Mouse (Mus musculus) stomach, postnatal 0 days (tissue): ENCODE results near the gene Clec5a. TPM values are rescaled to one million over a fixed set of nuclear protein-coding genes. Genes with fewer than 3 reads are reported as not detected.

Source experiments
- ATAC-seq: fragments of 200-750 bp; cut with Nextera tagmentation; 2 replicates; pipeline ENCODE4 v1.8.0; 2017; ENCODE audit not compliant: low FRiP score, low TSS enrichment
- DNase-seq: peaks from one replicate; pipeline ENCODE4 v3.0.0-alpha.2; 2016; ENCODE audit warnings: low spot score
- H3K27ac ChIP-seq: fragments of 300-500 bp; sonication (generic); replicated peaks from 2 replicates; pipeline ENCODE4 v1.5.1; 2014; ENCODE audit warnings: mild to moderate bottlenecking, control low read depth
- H3K27me3 ChIP-seq: fragments of 300-500 bp; sonication (generic); 2 replicates; pipeline ENCODE4 v1.6.1; 2014; ENCODE audit warnings: low read length; ENCODE audit not compliant: control insufficient read depth, insufficient read depth
- H3K36me3 ChIP-seq: fragments of 300-500 bp; sonication (generic); 2 replicates; pipeline ENCODE4 v1.6.1; 2014; ENCODE audit warnings: low read length, mixed read lengths; ENCODE audit not compliant: control insufficient read depth, insufficient read depth
- H3K4me1 ChIP-seq: fragments of 300-500 bp; sonication (generic); replicated peaks from 2 replicates; pipeline ENCODE4 v1.6.1; 2014; ENCODE audit warnings: antibody characterized with exemption; ENCODE audit not compliant: control insufficient read depth, insufficient read depth
- H3K4me2 ChIP-seq: fragments of 300-500 bp; sonication (generic); replicated peaks from 2 replicates; pipeline ENCODE4 v1.6.1; 2014; ENCODE audit warnings: low read depth, mild to moderate bottlenecking, control low read depth, moderate library complexity
- H3K4me3 ChIP-seq: fragments of 300-500 bp; sonication (generic); 2 replicates; pipeline ENCODE4 v1.5.1; 2014; ENCODE audit warnings: low read depth, low read length, control low read depth
- H3K9ac ChIP-seq: fragments of 300-500 bp; sonication (generic); 2 replicates; pipeline ENCODE4 v1.6.1; 2014; ENCODE audit warnings: mild to moderate bottlenecking, low read length, control low read depth, mixed read lengths
- H3K9me3 ChIP-seq: fragments of 300-500 bp; sonication (generic); 2 replicates; pipeline ENCODE4 v1.6.1; 2016; ENCODE audit warnings: low read length; ENCODE audit not compliant: control insufficient read depth
- CTCF ChIP-seq: IDR thresholded peaks from 2 replicates; pipeline ENCODE4 v1.5.1; 2016; ENCODE audit warnings: antibody characterized with exemption, low read depth, mild to moderate bottlenecking, moderate library complexity
- EP300 ChIP-seq: optimal IDR thresholded peaks from 2 replicates; pipeline ENCODE3; 2016; ENCODE audit warnings: antibody characterized with exemption
- WGBS: fragments of 180-500 bp; shearing (Covaris S2); extraction: QIAGEN DNeasy Blood & Tissue Kit; methylation state at CpG from one replicate; pipeline ENCODE4 v1.1.7; 2014; 5-methylcytosine and 5-hydroxymethylcytosine counted together
- polyA plus RNA-seq: library from polyadenylated mRNA; unstranded; fragments of >200 nt; fragmentation: Nextera tagmentation; extraction: Ambion mirVana; gene quantifications from 2 replicates; pipeline ENCODE4 v1.2.1, GENCODE M21; 2015

Clec5a gene
- polyA plus RNA-seq, 1 experiment from 2014 or later, result 1.2 TPM

DNA sequence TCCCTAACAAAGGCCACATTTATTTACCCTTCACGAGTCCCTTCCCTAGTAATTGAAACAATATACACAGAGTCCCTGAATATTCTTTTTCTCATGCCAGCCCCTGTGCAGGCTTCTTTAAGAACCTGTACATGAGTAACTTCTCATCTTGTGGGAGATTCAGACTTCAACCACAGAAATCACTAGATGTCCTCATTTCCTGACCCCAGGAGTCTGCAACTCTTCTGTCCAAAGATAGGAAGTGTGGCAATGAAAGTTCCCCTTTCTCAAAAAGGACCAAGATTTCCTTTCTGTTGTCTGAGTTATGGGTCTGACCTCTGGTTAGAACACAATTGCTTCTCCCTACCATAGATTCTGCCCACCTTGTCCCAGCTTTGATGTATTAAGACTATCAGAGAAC, 9.3 kb downstream of the Clec5a start:
- H3K27me3 ChIP-seq, result no peaks in the 10 kb centered on the region
- WGBS, result 51% methylated on average over 1 of the region's 1 CpGs
- H3K4me3 ChIP-seq, result no peak overlapping the region
- H3K36me3 ChIP-seq, result no peaks in the 10 kb centered on the region
- H3K4me1 ChIP-seq, result no peaks in the 10 kb centered on the region
- TF ChIP-seq CTCF, result no peak
- no peak for TF ChIP-seq EP300
- H3K9me3 ChIP-seq, result no peaks in the 10 kb centered on the region
- no peak for ATAC-seq
- DNase-seq, result no peak
- H3K9ac ChIP-seq, result no peak overlapping the region
- no peak overlapping the region for H3K4me2 ChIP-seq
- no peak overlapping the region for H3K27ac ChIP-seq

DNA sequence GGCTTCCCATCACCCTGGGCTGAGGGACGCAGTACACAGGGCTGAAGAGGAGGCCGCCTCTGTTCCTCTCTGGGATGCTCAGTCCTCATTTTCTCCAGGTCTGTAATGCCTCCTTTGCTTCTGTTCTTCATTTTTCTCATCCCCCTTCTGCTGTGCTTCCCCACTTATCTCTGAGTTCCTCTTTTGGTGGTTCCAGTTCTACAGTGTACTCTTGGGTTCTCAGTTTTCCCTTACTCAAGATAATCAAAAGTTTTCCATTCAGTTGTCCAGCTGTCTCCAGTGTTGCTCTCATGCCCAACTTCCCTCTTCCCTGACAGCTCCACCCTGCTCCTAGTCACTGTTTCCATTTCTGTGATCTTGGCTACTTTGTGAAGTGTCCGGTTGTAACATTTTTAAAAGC, 12.0 kb downstream of the Clec5a start:
- Histone ChIP-seq H3K4me2 (no peak overlapping the region), H3K4me3 (no peak overlapping the region), H3K9me3 (no peaks in the 10 kb centered on the region), H3K9ac (no peak overlapping the region), H3K4me1 (no peaks in the 10 kb centered on the region), H3K27me3 (no peaks in the 10 kb centered on the region), H3K36me3 (no peaks in the 10 kb centered on the region), H3K27ac (no peak overlapping the region)
- no peak for DNase-seq
- no peak for ATAC-seq
- TF ChIP-seq EP300, result no peak
- TF ChIP-seq CTCF, result no peak
- WGBS, result 71% methylated on average over 3 of the region's 3 CpGs

DNA sequence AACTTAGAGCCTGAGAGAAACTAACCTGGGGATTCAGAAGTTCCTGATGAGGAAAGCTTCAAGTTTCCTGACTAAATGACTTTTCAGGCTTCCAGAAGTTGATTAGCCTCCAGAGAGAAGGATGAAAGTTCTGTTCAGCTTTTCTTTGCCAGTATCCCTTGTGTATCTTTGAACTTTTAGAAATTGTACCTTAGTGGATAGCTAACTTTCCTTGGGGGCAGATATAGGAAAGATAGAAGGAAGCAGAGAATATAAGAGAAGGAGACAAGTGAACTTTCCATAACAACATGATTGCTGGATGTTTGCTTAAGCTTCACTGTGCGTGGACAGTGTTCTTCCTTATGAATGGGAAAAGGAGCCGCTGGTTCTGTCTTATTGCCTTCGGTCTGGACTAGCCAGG, 16.4 kb downstream of the Clec5a start, which contains the start of gene Olfr460:
Gene Olfr460, plus strand, starts transcription at position 301 of the 400 bp plus-strand sequence.
- Histone ChIP-seq H3K27ac (no peak within 1 kb of the TSS), H3K36me3 (no peaks in the 10 kb centered on the region), H3K27me3 (no peaks in the 10 kb centered on the region), H3K4me1 (no peaks in the 10 kb centered on the region), H3K4me3 (no peak within 1 kb of the TSS), H3K9ac (no peak within 1 kb of the TSS), H3K4me2 (no peak within 1 kb of the TSS), H3K9me3 (no peaks in the 10 kb centered on the region)
- TF ChIP-seq CTCF, result no peak
- no peak for TF ChIP-seq EP300
- whole genome bisulfite sequencing, result 82% methylated on average over 3 of the region's 3 CpGs
- DNase-seq (no peak), ATAC-seq (no peak)

DNA sequence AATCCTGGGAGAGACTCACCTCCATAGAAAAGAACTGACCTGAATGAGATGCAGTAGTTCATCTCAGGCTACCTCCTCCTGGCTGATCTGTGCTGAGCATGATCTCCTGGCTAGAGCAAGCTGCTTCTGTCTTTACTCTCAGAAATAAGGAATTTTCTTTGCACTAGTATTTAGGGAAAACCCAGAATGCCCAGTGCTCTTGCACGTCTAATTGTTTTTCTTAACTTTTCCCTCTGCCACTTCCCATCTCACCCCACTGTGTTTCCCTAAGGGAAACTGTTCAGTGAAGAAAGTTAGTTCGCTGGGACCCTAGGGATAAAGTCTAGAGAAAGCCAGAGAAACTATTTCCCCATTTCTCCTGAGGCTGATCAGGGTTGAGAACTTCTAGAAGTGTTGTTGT, 30.7 kb downstream of the Clec5a start, which contains the start of gene Olfr461:
Gene Olfr461, minus strand, starts transcription at position 101 of the 400 bp plus-strand sequence.
- DNase-seq, result no peak
- Histone ChIP-seq H3K4me1 (no peaks in the 10 kb centered on the region), H3K9me3 (no peaks in the 10 kb centered on the region), H3K9ac (no peak within 1 kb of the TSS), H3K27me3 (no peaks in the 10 kb centered on the region), H3K27ac (no peak within 1 kb of the TSS), H3K4me3 (no peak within 1 kb of the TSS), H3K4me2 (no peak within 1 kb of the TSS), H3K36me3 (no peaks in the 10 kb centered on the region)
- WGBS, result 75% methylated on average over 2 of the region's 2 CpGs
- no peak for ATAC-seq
- TF ChIP-seq EP300 (no peak), CTCF (no peak)

DNA sequence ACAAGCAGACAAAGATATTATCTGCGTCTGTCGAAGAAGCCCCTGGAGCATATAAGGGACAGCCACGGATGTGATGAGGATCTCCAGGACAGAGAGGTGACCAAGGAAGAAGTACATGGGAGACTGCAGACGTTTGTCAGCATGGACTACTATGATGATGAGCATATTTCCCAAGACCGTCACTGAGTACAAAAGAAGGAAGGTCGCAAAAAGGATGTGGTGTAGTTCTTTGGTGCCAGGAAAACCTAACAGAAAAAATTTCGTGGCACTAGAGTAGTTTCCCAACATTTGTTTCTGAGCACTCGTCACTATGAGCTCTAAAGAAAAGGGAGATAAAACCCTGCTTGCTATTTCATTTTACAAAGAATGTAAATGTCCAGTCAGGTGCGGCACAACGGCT, 40.9 kb downstream of the Clec5a start:
- 73% methylated on average over 10 of the region's 10 CpGs for WGBS
- no peaks in the 10 kb centered on the region for H3K36me3 ChIP-seq
- no peaks in the 10 kb centered on the region for H3K9me3 ChIP-seq
- no peak for ATAC-seq
- H3K27me3 ChIP-seq, result no peaks in the 10 kb centered on the region
- no peak overlapping the region for H3K4me3 ChIP-seq
- H3K9ac ChIP-seq, result no peak overlapping the region
- H3K4me1 ChIP-seq, result no peaks in the 10 kb centered on the region
- no peak overlapping the region for H3K27ac ChIP-seq
- DNase-seq, result no peak
- no peak overlapping the region for H3K4me2 ChIP-seq
- TF ChIP-seq CTCF (no peak), EP300 (no peak)

Other genes with a start within 250 kb of the Clec5a start
- 11.0 TPM in 2 replicates for gene E330009J07Rik, start 149.7 kb downstream of the Clec5a start, polyA plus RNA-seq
- 0.05 TPM in 1 of 2 replicates, not detected in the other for gene Wee2, start 146.7 kb downstream of the Clec5a start, polyA plus RNA-seq
- gene Ssbp1, start 114.5 kb downstream of the Clec5a start, polyA plus RNA-seq, result 89.2 and 93.6 TPM in 2 replicates
- gene Tas2r137, start 94.6 kb downstream of the Clec5a start, polyA plus RNA-seq, result not detected in 2 replicates
- 0.10 TPM in 1 of 2 replicates, not detected in the other for gene Tas2r108, start 92.3 kb downstream of the Clec5a start, polyA plus RNA-seq
- not detected in 2 replicates for gene Prss37, start 66.3 kb downstream of the Clec5a start, polyA plus RNA-seq
- 0.04 TPM in 1 of 2 replicates, not detected in the other for gene Olfr461, start 30.8 kb downstream of the Clec5a start, polyA plus RNA-seq
- not detected in 2 replicates for gene Olfr460, start 16.3 kb downstream of the Clec5a start, polyA plus RNA-seq
- gene Tas2r138, start 27.5 kb upstream of the Clec5a start, polyA plus RNA-seq, result not detected in 2 replicates
- gene Mgam, start 43.0 kb upstream of the Clec5a start, polyA plus RNA-seq, result 0.06 and 0.11 TPM in 2 replicates